Mouse (Mus musculus): ENCODE measurements around the gene Iqcc. TPM values are rescaled to one million over a fixed set of nuclear protein-coding genes. Genes with fewer than 3 reads are reported as not detected.

Iqcc gene
- polyA plus RNA-seq, 1 experiment from 2014 or later: 38.2 TPM

GRCm38 (mm10) chr4:129622803-129623535 is 4.1 kb upstream of the Iqcc start:
- no peak for ATAC-seq (ENCODE audit: low FRiP score, low TSS enrichment)

GRCm38 (mm10) chr4:129622120-129622802 is 3.4 kb upstream of the Iqcc start:
- no peak for ATAC-seq (ENCODE audit: low FRiP score, low TSS enrichment)
- Histone ChIP-seq H3K9me3 (ENCODE audit: low read length) (no peaks in the 10 kb centered on the region), H3K36me3 (ENCODE audit: insufficient read depth, low read length) (peaks cover 17% of the 10 kb centered on the region), H3K4me2 (replicated peaks; ENCODE audit: low read depth, low read length) (peak overlapping the region; percentile 81), H3K27me3 (ENCODE audit: insufficient read depth, low read length) (no peaks in the 10 kb centered on the region), H3K9ac (replicated peaks; ENCODE audit: low read length) (0 out of 2 replicates have a peak overlapping the region, but pooled peaks have one; percentile 90), H3K4me1 (ENCODE audit: insufficient read depth, low read length) (peaks cover 43% of the 10 kb centered on the region), H3K4me3 (ENCODE audit: low read length) (no peak overlapping the region), H3K27ac (ENCODE audit: low read length) (peak overlapping the region; percentile 70; the same call in 1 of the 2 replicates)
- 82% methylated on average over 11 of the region's 11 CpGs for WGBS

More at GRCm38 (mm10) chr4:129622803-129623535, 4.1 kb upstream of the Iqcc start:
- peak overlapping the region; percentile 93 for H3K27ac ChIP-seq (ENCODE audit: low read length)
- peak overlapping the region; percentile 90 for H3K9ac ChIP-seq (replicated peaks; ENCODE audit: low read length)
- peak overlapping the region; percentile 81 for H3K4me2 ChIP-seq (replicated peaks; ENCODE audit: low read depth, low read length)
- peaks cover 41% of the 10 kb centered on the region for H3K4me1 ChIP-seq (ENCODE audit: insufficient read depth, low read length)
- peak overlapping the region; percentile 82 for H3K4me3 ChIP-seq (ENCODE audit: low read length)
- no peaks in the 10 kb centered on the region for H3K27me3 ChIP-seq (ENCODE audit: insufficient read depth, low read length)
- H3K9me3 ChIP-seq (ENCODE audit: low read length): no peaks in the 10 kb centered on the region
- WGBS: 17% methylated on average over 8 of the region's 8 CpGs
- peaks cover 24% of the 10 kb centered on the region for H3K36me3 ChIP-seq (ENCODE audit: insufficient read depth, low read length)

GRCm38 (mm10) chr4:129621283-129621841 is 2.5 kb upstream of the Iqcc start:
- no peak overlapping the region for H3K4me3 ChIP-seq (ENCODE audit: low read length)
- peaks cover 43% of the 10 kb centered on the region for H3K4me1 ChIP-seq (ENCODE audit: insufficient read depth, low read length)
- ATAC-seq (ENCODE audit: low FRiP score, low TSS enrichment): no peak
- 63% methylated on average over 8 of the region's 8 CpGs for WGBS
- H3K27me3 ChIP-seq (ENCODE audit: insufficient read depth, low read length): no peaks in the 10 kb centered on the region
- 0 out of 2 replicates have a peak, but pooled peaks cover 9% of the 10 kb centered on the region for H3K36me3 ChIP-seq (ENCODE audit: insufficient read depth, low read length)
- H3K9ac ChIP-seq (replicated peaks; ENCODE audit: low read length): no peak overlapping the region
- peak overlapping the region; percentile 5; the same call in 1 of the 2 replicates for H3K4me2 ChIP-seq (replicated peaks; ENCODE audit: low read depth, low read length)
- H3K9me3 ChIP-seq (ENCODE audit: low read length): no peaks in the 10 kb centered on the region
- peak overlapping the region; percentile 70 for H3K27ac ChIP-seq (ENCODE audit: low read length)

- Histone ChIP-seq H3K36me3 (ENCODE audit: insufficient read depth, low read length) (0 out of 2 replicates have a peak, but pooled peaks cover 9% of the 10 kb centered on the region), H3K9me3 (ENCODE audit: low read length) (no peaks in the 10 kb centered on the region), H3K27me3 (ENCODE audit: insufficient read depth, low read length) (no peaks in the 10 kb centered on the region), H3K4me3 (ENCODE audit: low read length) (no peak overlapping the region), H3K27ac (ENCODE audit: low read length) (peak overlapping the region; percentile 70), H3K4me1 (ENCODE audit: insufficient read depth, low read length) (peaks cover 40% of the 10 kb centered on the region), H3K4me2 (replicated peaks; ENCODE audit: low read depth, low read length) (peak overlapping the region; percentile 5; the same call in 1 of the 2 replicates), H3K9ac (replicated peaks; ENCODE audit: low read length) (no peak overlapping the region)
- WGBS: 84% methylated on average over 11 of the region's 11 CpGs
- ATAC-seq (ENCODE audit: low FRiP score, low TSS enrichment): no peak
Observed at GRCm38 (mm10) chr4:129620419-129621282, 1.8 kb upstream of the Iqcc start.

- peaks cover 24% of the 10 kb centered on the region for H3K4me1 ChIP-seq (ENCODE audit: insufficient read depth, low read length)
- H3K9ac ChIP-seq (replicated peaks; ENCODE audit: low read length): peak overlapping the region; percentile 89
- H3K4me3 ChIP-seq (ENCODE audit: low read length): peak overlapping the region; percentile 63
- H3K4me2 ChIP-seq (replicated peaks; ENCODE audit: low read depth, low read length): peak overlapping the region; percentile 93
- H3K27ac ChIP-seq (ENCODE audit: low read length): no peak overlapping the region
- no peak for ATAC-seq (ENCODE audit: low FRiP score, low TSS enrichment)
- H3K36me3 ChIP-seq (ENCODE audit: insufficient read depth, low read length): 0 out of 2 replicates have a peak, but pooled peaks cover 10% of the 10 kb centered on the region
- H3K27me3 ChIP-seq (ENCODE audit: insufficient read depth, low read length): no peaks in the 10 kb centered on the region
- H3K9me3 ChIP-seq (ENCODE audit: low read length): no peaks in the 10 kb centered on the region
- 91% methylated on average over 5 of the region's 5 CpGs for WGBS
Observed at GRCm38 (mm10) chr4:129618031-129618430, 868 bp downstream of the Iqcc start.

- ATAC-seq (ENCODE audit: low FRiP score, low TSS enrichment): no peak
- 0 out of 2 replicates have a peak, but pooled peaks cover 10% of the 10 kb centered on the region for H3K36me3 ChIP-seq (ENCODE audit: insufficient read depth, low read length)
- no peak overlapping the region for H3K4me2 ChIP-seq (replicated peaks; ENCODE audit: low read depth, low read length)
- no peak overlapping the region for H3K9ac ChIP-seq (replicated peaks; ENCODE audit: low read length)
- no peaks in the 10 kb centered on the region for H3K27me3 ChIP-seq (ENCODE audit: insufficient read depth, low read length)
- H3K4me3 ChIP-seq (ENCODE audit: low read length): no peak overlapping the region
- 75% methylated on average over 7 of the region's 7 CpGs for WGBS
- peaks cover 15% of the 10 kb centered on the region for H3K4me1 ChIP-seq (ENCODE audit: insufficient read depth, low read length)
- no peak overlapping the region for H3K27ac ChIP-seq (ENCODE audit: low read length)
- H3K9me3 ChIP-seq (ENCODE audit: low read length): no peaks in the 10 kb centered on the region
Observed at GRCm38 (mm10) chr4:129617121-129617641, 1.7 kb downstream of the Iqcc start.

- H3K4me1 ChIP-seq (ENCODE audit: insufficient read depth, low read length): peaks cover 10% of the 10 kb centered on the region; the same call in 1 of the 2 replicates
- H3K27me3 ChIP-seq (ENCODE audit: insufficient read depth, low read length): no peaks in the 10 kb centered on the region
- H3K27ac ChIP-seq (ENCODE audit: low read length): no peak overlapping the region
- H3K4me3 ChIP-seq (ENCODE audit: low read length): no peak overlapping the region
- H3K4me2 ChIP-seq (replicated peaks; ENCODE audit: low read depth, low read length): no peak overlapping the region
- H3K36me3 ChIP-seq (ENCODE audit: insufficient read depth, low read length): 0 out of 2 replicates have a peak, but pooled peaks cover 10% of the 10 kb centered on the region
- no peak for ATAC-seq (ENCODE audit: low FRiP score, low TSS enrichment)
- no peak overlapping the region for H3K9ac ChIP-seq (replicated peaks; ENCODE audit: low read length)
- 90% methylated on average over 3 of the region's 3 CpGs for WGBS
- no peaks in the 10 kb centered on the region for H3K9me3 ChIP-seq (ENCODE audit: low read length)
Observed at GRCm38 (mm10) chr4:129616631-129617030, 2.3 kb downstream of the Iqcc start.

- no peaks in the 10 kb centered on the region for H3K27me3 ChIP-seq (ENCODE audit: insufficient read depth, low read length)
- peaks cover 10% of the 10 kb centered on the region; the same call in 1 of the 2 replicates for H3K4me1 ChIP-seq (ENCODE audit: insufficient read depth, low read length)
- 91% methylated on average over 9 of the region's 9 CpGs for WGBS
- no peak overlapping the region for H3K4me2 ChIP-seq (replicated peaks; ENCODE audit: low read depth, low read length)
- H3K36me3 ChIP-seq (ENCODE audit: insufficient read depth, low read length): 0 out of 2 replicates have a peak, but pooled peaks cover 7% of the 10 kb centered on the region
- H3K27ac ChIP-seq (ENCODE audit: low read length): no peak overlapping the region
- no peak overlapping the region for H3K4me3 ChIP-seq (ENCODE audit: low read length)
- no peak overlapping the region for H3K9ac ChIP-seq (replicated peaks; ENCODE audit: low read length)
- H3K9me3 ChIP-seq (ENCODE audit: low read length): no peaks in the 10 kb centered on the region
- no peak for ATAC-seq (ENCODE audit: low FRiP score, low TSS enrichment)
Observed at GRCm38 (mm10) chr4:129615801-129616290, 3.1 kb downstream of the Iqcc start.

GRCm38 (mm10) chr4:129614093-129614492 is 4.8 kb downstream of the Iqcc start, which contains the start of gene Dcdc2b:
Dcdc2b (minus strand) TSS chr4:129614257.
- no peaks in the 10 kb centered on the region for H3K9me3 ChIP-seq (ENCODE audit: low read length)
- WGBS: 81% methylated on average over 6 of the region's 6 CpGs
- H3K36me3 ChIP-seq (ENCODE audit: insufficient read depth, low read length): 0 out of 2 replicates have a peak, but pooled peaks cover 11% of the 10 kb centered on the region
- H3K4me1 ChIP-seq (ENCODE audit: insufficient read depth, low read length): peaks cover 8% of the 10 kb centered on the region; the same call in 1 of the 2 replicates
- H3K4me3 ChIP-seq (ENCODE audit: low read length): no peak within 1 kb of the TSS
- H3K4me2 ChIP-seq (replicated peaks; ENCODE audit: low read depth, low read length): no peak within 1 kb of the TSS
- no peak within 1 kb of the TSS for H3K27ac ChIP-seq (ENCODE audit: low read length)
- H3K9ac ChIP-seq (replicated peaks; ENCODE audit: low read length): no peak within 1 kb of the TSS
- no peak for ATAC-seq (ENCODE audit: low FRiP score, low TSS enrichment)
- no peaks in the 10 kb centered on the region for H3K27me3 ChIP-seq (ENCODE audit: insufficient read depth, low read length)

All from kidney, embryonic 16.5 days (tissue).